Mouse (Mus musculus): ENCODE measurements at regions not wholly inside any gene's neighbourhood (a gene's known extent, or its start where the extent isn't known, plus 50 kb on each side); places are given as distances from the start of the nearest gene placed in this dataset.

DNA sequence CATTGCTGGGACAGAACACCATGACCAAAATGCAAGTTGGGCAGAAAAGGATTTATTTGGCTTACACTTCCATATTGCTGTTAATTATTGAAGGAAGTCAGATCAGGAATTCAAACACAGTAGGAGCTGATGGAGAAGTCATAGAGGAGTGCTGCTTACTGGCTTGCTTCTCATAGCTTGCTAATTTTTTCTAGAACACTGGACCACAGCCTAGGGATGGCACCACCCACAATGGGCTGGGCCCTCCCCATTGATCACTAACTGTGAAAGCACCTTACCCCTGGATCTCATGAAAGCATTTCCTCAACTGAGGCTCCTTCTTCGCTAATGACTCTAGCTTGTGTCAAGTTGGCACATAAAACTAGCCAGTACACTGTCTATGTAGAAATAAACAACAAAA is 381.3 kb downstream of the Nup35 start:
- DNase-seq: peak; percentile 41

DNA sequence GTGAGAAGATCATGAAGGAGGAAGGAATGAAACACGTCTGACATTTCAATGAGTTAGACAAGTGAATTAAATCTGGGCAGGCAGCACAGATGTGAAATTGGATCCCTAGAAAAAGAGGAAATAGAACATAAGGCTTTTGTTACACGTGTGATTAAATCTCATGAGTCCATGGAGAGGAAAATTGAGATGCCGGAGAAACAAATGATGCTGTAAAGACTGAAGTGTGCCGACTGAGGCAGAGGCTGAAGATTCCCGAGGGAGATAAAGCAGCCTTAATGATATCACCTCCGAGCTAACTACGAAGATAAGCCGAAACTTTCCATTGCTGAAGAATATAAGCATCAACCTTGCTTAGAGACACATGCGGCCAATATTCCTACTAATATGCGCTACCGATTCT is 390.0 kb downstream of the Nup35 start:
- DNase-seq: no peak

DNA sequence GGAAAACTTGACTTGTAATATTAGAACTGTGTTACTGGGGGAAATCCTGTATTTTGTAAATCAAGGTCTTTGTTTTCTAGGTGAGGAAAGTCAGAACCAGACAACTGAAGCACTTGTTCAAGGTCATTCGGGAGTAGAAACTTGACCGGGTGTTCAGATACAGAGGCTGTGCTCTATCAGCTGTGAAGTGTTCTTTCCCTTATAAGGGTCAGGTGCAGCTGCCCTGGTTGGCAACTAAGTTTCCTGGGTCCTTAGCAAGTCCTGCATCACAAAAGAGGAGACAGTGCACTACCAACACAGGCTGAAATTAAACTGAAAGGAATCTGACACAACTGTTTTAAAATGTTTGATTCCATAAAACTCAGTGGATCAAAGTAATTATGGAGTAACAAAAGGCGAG is 406.6 kb downstream of the Nup35 start:
- DNase-seq: no peak

Data from kidney, adult 11 months (tissue).